Mouse (Mus musculus): ENCODE data around the gene Amigo3. TPM values are rescaled to one million over a fixed set of nuclear protein-coding genes. Genes with fewer than 3 reads are reported as not detected.

Gene Amigo3
- 2.5 TPM in 2 replicates for polyA plus RNA-seq (2012)

DNA sequence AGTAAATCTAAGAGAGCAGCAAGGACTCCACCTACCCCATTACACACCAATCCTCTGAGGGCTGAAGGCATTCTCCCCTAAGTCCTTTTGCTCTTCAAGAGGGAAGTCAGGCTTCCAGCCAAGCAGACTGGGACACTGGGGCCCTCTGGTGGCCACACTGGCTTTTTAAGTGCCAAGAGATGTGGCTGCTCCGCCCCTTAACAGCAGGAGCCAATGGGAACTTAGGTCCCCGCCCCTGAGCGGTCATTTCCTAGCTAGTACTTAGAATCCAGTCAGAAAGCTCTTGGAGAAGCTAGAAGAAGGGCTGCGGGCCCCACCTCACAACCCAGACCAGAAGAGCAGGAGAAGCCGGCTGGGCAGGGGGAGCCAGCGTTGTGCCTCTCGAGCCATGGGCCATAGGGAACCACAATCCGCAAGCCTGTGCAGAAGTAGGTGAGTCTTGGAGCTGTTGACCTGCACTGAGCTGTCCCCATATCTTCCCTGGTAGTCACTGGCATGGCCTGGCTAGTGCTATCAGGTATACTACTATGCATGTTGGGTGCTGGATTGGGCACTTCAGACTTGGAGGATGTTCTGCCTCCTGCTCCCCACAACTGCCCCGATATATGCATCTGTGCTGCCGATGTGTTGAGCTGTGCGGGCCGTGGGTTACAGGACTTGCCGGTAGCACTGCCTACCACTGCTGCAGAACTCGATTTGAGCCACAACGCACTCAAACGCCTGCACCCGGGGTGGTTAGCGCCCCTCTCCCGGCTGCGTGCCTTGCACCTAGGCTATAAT lies at the start of gene Amigo3:
Amigo3 (plus strand) TSS at position 275 of the 780 bp plus-strand sequence.

DNA sequence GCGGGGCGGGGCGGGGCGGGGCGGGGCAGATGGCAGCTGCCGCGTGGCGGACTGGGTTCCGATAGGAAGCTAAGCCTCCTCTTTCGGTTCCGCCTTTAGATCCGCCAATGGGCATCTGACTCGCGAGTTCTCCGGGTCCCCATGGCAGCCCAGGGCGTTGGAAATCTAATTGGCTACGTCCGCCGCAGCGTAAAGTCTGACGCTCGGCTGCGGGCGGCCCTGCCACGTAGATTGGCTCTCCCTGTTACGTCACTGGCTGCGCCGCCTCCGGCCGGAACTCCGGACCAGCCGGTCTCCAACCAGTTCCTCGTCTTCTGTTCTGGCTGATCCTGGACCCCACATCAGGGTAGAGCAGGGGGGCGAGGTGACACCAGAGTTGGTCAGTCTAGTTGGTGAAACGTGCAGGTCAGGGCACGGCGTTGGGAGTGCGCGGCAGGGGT lies 3.9 kb upstream of the Amigo3 start, which contains the start of gene Gmppb:
Gmppb (plus strand) TSS at position 227 of the 440 bp plus-strand sequence.

DNA sequence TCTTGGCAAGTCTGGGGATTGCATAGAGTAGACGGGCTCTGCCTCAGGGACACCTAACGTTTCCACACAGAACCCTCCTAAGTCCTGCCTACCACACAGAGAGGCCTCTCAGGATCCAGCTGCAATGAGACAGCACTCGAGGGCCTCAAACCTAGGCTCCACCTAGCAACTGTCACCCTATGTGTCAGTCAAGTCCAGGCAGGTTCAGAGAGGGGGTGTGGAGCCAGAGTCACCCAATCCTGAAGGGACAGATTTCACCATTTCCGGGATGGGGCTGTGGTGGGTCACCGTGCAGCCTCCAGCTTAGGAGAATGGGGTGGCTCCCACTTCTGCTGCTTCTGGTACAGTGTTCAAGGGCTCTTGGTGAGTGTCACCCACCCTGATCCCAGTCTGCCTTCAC lies 27.2 kb downstream of the Amigo3 start, which contains the start of gene Mst1:
Mst1 (plus strand) TSS at position 269 of the 400 bp plus-strand sequence.

DNA sequence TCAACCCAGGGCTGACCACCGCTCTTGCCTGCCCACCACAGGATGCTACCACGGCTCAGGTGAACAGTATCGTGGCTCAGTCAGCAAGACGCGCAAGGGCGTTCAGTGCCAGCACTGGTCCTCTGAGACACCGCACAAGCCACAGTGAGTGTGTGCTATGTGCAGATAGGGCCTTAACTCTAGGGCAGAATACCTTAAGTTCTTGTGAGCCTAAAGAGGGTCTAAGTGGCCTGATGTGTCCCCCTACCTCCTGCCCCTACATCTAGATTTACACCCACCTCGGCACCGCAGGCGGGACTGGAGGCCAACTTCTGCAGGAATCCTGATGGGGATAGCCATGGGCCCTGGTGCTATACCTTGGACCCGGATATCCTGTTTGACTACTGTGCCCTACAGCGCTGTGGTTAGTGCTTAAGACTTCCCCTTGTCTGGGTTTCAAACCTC lies 30.1 kb downstream of the Amigo3 start, which contains the start of gene Rnf123:
Rnf123 (minus strand) TSS at position 359 of the 444 bp plus-strand sequence.

DNA sequence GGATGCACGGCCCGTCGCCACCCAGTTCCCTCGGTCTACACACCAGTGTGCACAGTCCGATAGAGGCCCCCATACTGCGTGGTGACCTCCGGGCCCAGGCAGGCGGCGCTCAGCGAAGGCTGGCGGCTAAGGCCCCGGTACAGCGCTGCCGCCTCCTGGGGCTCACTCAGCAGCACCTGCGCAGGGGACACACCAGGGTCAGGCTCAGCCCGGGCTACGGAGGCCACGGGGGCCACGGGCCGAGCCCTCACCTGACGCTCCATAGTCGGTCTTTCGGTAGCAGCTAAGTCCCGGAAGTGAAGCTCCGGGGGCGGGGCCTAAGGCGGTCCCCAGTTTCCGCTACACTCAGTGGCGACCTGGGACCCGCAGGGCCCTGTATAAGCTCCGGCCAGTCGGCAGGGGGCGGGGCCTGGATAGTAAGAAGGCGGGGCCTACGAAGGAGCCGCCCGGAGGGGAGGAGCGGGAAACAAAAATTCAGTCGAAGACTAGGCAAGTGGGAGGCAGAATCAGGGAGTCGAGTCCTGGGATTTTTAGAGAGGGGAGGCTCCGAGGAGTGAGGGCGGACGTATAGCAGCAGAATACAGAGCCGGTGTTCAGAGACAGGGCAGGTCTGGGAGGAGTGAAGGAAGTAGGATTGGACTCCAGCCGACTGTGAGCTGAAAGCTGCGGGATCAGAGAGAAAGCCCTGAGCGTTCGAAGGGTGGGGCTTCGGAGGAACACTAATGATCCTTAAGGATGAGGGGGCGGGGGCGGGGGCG lies 41.4 kb downstream of the Amigo3 start, which contains the start of gene Apeh:
Apeh (minus strand) TSS at position 423 of the 758 bp plus-strand sequence.

Other genes with a start within 250 kb of the Amigo3 start
- gene Rbm6, start 179.9 kb upstream of the Amigo3 start, polyA plus RNA-seq (2012), result 21.8 and 30.9 TPM in 2 replicates
- gene Mon1a, start 165.0 kb upstream of the Amigo3 start, polyA plus RNA-seq (2012), result 22.6 and 23.1 TPM in 2 replicates
- 0.18 and 0.50 TPM in 2 replicates for gene Mst1r, start 146.3 kb upstream of the Amigo3 start, polyA plus RNA-seq (2012)
- not detected in 2 replicates for gene Actl11, start 124.7 kb upstream of the Amigo3 start, polyA plus RNA-seq (2012)
- gene Camkv, start 117.5 kb upstream of the Amigo3 start, polyA plus RNA-seq (2012), result 0.26 and 0.68 TPM in 2 replicates
- 2.5 and 4.6 TPM in 2 replicates for gene Traip, start 103.0 kb upstream of the Amigo3 start, polyA plus RNA-seq (2012)
- gene Uba7, start 77.7 kb upstream of the Amigo3 start, polyA plus RNA-seq (2012), result 30.7 and 41.6 TPM in 2 replicates
- gene Gm20661, start 70.1 kb upstream of the Amigo3 start, polyA plus RNA-seq (2012), result 0.25 and 0.33 TPM in 2 replicates
- 69.0 and 83.7 TPM in 2 replicates for gene Inka1, start 67.3 kb upstream of the Amigo3 start, polyA plus RNA-seq (2012)
- gene Cdhr4, start 60.7 kb upstream of the Amigo3 start, polyA plus RNA-seq (2012), result 0.28 and 1.4 TPM in 2 replicates
- gene Gm20662, start 56.8 kb upstream of the Amigo3 start, polyA plus RNA-seq (2012), result 0.04 and 0.06 TPM in 2 replicates
- 55.9 and 63.3 TPM in 2 replicates for gene Ip6k1, start 50.7 kb upstream of the Amigo3 start, polyA plus RNA-seq (2012)
- gene Gmppb, start 3.9 kb upstream of the Amigo3 start, polyA plus RNA-seq (2012), result 14.6 and 19.6 TPM in 2 replicates
- 0.28 TPM in 1 of 2 replicates, not detected in the other for gene Mst1, start 27.3 kb downstream of the Amigo3 start, polyA plus RNA-seq (2012)
- 100 and 113 TPM in 2 replicates for gene Rnf123, start 30.2 kb downstream of the Amigo3 start, polyA plus RNA-seq (2012)
- 48.2 and 48.5 TPM in 2 replicates for gene Apeh, start 41.4 kb downstream of the Amigo3 start, polyA plus RNA-seq (2012)
- gene Bsn, start 137.2 kb downstream of the Amigo3 start, polyA plus RNA-seq (2012), result 9.8 and 12.3 TPM in 2 replicates
- gene Dag1, start 210.8 kb downstream of the Amigo3 start, polyA plus RNA-seq (2012), result 12.5 and 12.7 TPM in 2 replicates
- 0.28 and 0.59 TPM in 2 replicates for gene Nicn1, start 237.3 kb downstream of the Amigo3 start, polyA plus RNA-seq (2012)
- 0.04 and 0.23 TPM in 2 replicates for gene Amt, start 243.7 kb downstream of the Amigo3 start, polyA plus RNA-seq (2012)

Measured in megakaryocyte-erythroid progenitor cell, adult 5 weeks (primary cell).